Mouse (Mus musculus): ENCODE data around the gene 1700013F07Rik. TPM values are rescaled to one million over a fixed set of nuclear protein-coding genes. Genes with fewer than 3 reads are reported as not detected.

The 1700013F07Rik gene
- not detected for polyA plus RNA-seq (2014; fragmentation: Illumina TruSeq; extraction: RNeasy Lipid Tissue Mini Kit (QIAGEN cat#74804); ENCODE audit: low read depth, low replicate concordance)

DNA sequence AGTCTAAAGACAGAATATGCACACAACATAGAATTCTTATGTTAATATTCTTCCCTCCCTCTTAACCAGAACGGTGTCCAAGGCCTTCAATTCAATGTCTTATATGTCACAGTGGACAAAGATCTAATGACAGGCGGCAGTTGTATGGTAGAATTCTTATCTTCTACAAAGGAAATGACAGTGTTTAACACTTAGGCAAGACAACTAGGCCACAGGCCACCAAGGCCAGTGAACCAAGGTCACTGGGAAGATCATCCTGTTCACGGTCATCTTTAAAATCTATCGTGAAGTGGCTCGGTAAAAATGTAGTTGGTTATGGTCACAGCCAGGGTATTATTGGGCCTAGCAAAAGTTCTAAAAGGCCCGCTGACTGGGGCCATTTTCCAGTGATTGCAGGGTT lies at the start of gene 1700013F07Rik:
1700013F07Rik (plus strand) TSS at position 200 of the 400 bp plus-strand sequence.

DNA sequence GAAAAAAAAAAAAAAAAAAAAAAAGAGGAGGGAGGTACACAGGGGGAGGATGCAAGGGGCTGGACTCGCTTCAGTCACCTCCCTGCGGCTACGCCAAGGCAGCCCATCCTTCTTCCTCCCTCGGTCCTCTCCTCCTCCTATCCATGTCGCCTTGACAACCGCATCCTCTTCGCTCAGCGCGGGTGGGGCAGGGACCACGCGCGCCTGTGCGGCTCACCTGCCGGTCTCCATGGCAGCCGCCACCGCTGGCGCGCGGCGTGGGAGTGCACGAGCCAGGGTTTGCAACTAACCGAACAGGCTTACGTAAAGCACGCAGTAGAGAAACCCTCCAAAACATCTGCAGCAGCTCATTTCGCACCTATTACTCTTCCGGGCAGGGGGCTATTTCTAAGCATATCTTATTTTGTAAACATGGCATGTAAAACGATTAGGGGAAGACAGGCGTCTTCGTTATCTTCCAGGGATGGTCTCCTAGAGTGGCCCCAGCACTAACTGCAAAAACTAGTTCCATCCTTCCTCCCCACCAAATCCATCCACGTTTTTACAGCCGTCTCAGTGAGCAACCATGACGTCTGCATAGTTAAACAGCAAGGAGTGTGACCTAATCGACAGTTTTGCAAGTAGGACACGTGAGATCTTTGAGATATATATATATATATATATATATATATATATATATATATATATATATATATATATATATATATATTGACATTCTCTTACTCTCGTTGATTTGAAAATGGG lies 2.7 kb downstream of the 1700013F07Rik start, which contains the start of gene 5330417C22Rik:
5330417C22Rik (minus strand) TSS at position 20 of the 744 bp plus-strand sequence.

DNA sequence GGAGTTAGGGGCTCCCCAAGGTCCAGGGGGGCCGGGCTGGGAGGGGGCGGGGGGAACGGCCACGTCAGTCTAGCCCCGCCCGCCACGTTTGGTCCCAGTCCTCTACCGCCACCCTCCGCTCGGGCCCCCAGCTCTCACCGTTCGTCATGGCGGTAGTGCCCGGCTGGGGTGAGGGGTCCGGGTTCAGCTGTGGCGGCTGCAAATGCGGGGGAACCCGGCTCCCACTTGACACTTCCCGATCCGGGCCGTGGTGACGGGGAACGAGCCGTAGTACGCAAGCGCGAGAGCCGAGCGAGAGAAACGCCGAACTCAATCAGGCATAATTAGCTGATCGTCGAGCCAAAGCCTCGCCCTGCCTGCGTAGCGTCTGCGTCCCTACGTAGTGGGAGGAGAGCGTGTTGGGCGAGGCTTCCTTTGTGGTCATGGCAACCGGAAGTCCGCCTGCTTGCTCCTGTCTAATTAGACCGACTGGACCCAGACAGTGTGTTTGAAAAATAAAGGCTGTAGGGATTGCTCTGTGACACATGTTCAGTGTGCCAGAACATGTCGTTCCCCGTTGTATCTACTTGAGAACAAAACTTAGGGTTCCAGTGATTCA lies 28.3 kb downstream of the 1700013F07Rik start, which contains the start of gene Tmem167b:
Tmem167b (minus strand) TSS at position 334 of the 598 bp plus-strand sequence.

DNA sequence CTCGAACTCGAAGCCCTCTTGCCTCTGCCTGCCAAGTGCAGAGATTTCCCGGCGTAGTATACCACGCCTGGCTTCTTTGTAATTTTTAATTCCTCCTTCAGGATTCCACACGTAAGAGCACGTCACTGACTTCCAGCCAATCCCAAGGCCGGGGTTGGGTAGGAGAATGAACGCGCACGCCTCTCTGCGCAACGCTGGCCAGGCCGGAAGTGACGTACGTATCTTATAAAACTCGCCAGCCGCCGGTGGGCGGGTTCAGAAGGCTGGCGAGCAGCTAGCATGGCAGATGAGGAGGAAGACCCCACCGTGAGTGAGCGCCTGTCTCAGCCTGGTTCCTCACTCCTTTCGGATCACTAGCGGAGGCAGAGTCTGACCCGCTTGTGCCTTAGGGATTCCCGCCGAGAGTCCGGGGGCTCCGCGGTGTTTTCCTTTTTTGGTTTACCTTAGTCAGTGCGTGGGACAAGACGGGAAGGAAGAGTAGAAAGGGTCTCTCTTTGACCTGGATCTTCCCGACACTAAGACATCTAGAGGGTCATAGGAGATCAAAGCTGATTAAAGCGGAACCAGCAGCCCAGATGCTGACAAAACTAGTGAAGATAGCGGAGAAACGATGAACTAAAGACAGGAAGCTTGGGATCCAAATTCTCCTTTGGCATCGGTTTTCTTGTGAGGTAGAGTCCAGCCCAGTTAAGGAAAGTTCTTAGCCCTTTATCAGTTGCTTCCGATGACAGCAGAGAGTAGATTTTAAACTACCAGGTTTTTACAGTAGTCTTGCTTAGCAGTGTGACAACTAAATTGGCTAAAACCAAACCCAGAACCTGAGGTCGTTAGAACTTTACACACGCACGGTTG lies 37.7 kb downstream of the 1700013F07Rik start, which contains the start of gene Taf13:
Taf13 (plus strand) TSS at position 256 of the 852 bp plus-strand sequence.

DNA sequence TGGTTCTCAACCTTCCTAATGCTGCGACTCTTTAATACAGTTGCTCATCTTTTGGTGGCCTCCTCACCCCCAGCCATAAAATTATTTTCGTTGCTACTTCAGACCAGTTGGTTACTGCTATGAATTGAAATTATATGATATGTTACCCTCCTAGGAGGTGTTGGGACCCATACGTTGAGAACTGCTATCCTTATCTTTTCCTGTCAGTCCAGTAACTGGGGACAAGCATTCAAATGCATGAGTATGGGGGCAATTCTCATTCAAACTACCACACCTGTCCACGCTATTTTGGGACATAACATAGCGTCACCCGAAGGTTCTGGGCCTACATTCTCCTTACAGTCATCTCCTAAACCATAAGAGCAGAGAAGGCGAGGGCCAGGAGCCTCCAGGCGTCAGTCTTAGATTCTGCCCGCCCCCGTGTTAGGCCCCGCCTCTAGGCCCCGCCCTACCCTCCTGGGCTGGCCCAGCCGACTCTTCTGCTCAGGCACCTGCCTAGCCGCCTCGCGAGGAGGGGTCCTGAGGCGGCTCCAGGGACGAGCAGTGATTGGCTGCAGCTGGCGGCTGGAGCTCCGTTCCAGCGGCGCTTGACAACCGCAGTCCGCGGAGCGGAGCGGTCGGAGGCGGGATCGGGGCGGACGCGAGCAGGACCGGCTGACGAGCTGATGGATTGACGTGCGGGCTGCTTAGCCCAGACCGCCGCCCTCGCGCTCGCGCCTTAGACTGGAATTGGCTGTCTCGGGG lies 57.0 kb downstream of the 1700013F07Rik start, which contains the start of gene Wdr47:
Wdr47 (plus strand) TSS at position 494 of the 744 bp plus-strand sequence.

Other genes starting within 250 kb of the 1700013F07Rik start
- not detected for gene Mybphl, start 169.2 kb upstream of the 1700013F07Rik start, polyA plus RNA-seq (2014; fragmentation: Illumina TruSeq; extraction: RNeasy Lipid Tissue Mini Kit (QIAGEN cat#74804); ENCODE audit: low read depth, low replicate concordance)
- gene Psrc1, start 150.3 kb upstream of the 1700013F07Rik start, polyA plus RNA-seq (2014; fragmentation: Illumina TruSeq; extraction: RNeasy Lipid Tissue Mini Kit (QIAGEN cat#74804); ENCODE audit: low read depth, low replicate concordance) = not detected
- 2.6 TPM for gene Celsr2, start 118.6 kb upstream of the 1700013F07Rik start, polyA plus RNA-seq (2014; fragmentation: Illumina TruSeq; extraction: RNeasy Lipid Tissue Mini Kit (QIAGEN cat#74804); ENCODE audit: low read depth, low replicate concordance)
- 19.5 TPM for gene Sars, start 88.9 kb upstream of the 1700013F07Rik start, polyA plus RNA-seq (2014; fragmentation: Illumina TruSeq; extraction: RNeasy Lipid Tissue Mini Kit (QIAGEN cat#74804); ENCODE audit: low read depth, low replicate concordance)
- gene 5330417C22Rik, start 2.4 kb downstream of the 1700013F07Rik start, polyA plus RNA-seq (2014; fragmentation: Illumina TruSeq; extraction: RNeasy Lipid Tissue Mini Kit (QIAGEN cat#74804); ENCODE audit: low read depth, low replicate concordance) = 0.12 TPM
- gene Tmem167b, start 28.3 kb downstream of the 1700013F07Rik start, polyA plus RNA-seq (2014; fragmentation: Illumina TruSeq; extraction: RNeasy Lipid Tissue Mini Kit (QIAGEN cat#74804); ENCODE audit: low read depth, low replicate concordance) = 78.3 TPM
- 85.3 TPM for gene Taf13, start 37.5 kb downstream of the 1700013F07Rik start, polyA plus RNA-seq (2014; fragmentation: Illumina TruSeq; extraction: RNeasy Lipid Tissue Mini Kit (QIAGEN cat#74804); ENCODE audit: low read depth, low replicate concordance)
- gene Wdr47, start 57.1 kb downstream of the 1700013F07Rik start, polyA plus RNA-seq (2014; fragmentation: Illumina TruSeq; extraction: RNeasy Lipid Tissue Mini Kit (QIAGEN cat#74804); ENCODE audit: low read depth, low replicate concordance) = 29.6 TPM
- 53.2 TPM for gene Clcc1, start 119.8 kb downstream of the 1700013F07Rik start, polyA plus RNA-seq (2014; fragmentation: Illumina TruSeq; extraction: RNeasy Lipid Tissue Mini Kit (QIAGEN cat#74804); ENCODE audit: low read depth, low replicate concordance)
- 3.5 TPM for gene Gpsm2, start 188.2 kb downstream of the 1700013F07Rik start, polyA plus RNA-seq (2014; fragmentation: Illumina TruSeq; extraction: RNeasy Lipid Tissue Mini Kit (QIAGEN cat#74804); ENCODE audit: low read depth, low replicate concordance)
- not detected for gene Aknad1, start 205.5 kb downstream of the 1700013F07Rik start, polyA plus RNA-seq (2014; fragmentation: Illumina TruSeq; extraction: RNeasy Lipid Tissue Mini Kit (QIAGEN cat#74804); ENCODE audit: low read depth, low replicate concordance)

All from kidney, adult 10 weeks (tissue).